Mouse (Mus musculus): ENCODE measurements around the gene Lingo1. TPM values are rescaled to one million over a fixed set of nuclear protein-coding genes. Genes with fewer than 3 reads are reported as not detected.

Lingo1 gene
- total RNA-seq (2021) = under 1 TPM; 0.47 to 0.82 TPM
- long read RNA-seq, experiment 1 = 0 reads
- long read RNA-seq, experiment 2, partial matches to known transcripts = 0 of 1 reads
- long read RNA-seq, experiment 2, other reads (novel, unspliced or antisense) = 0 of 1 reads

GRCm38 (mm10) chr9:56795721-56796655, at the start of gene Lingo1:
Gene Lingo1, minus strand, starts transcription at chr9:56796468.
- no peak for DNase-seq
- intact Hi-C loops (cut with DNase I; ENCODE audit: low total_unique reads) = loop anchor here (1.0 kb wide), 1 partner anchor 160 kb away; no protein-coding TSS in a partner anchor

- intact Hi-C loops (cut with DNase I; ENCODE audit: low total_unique reads) = loop anchor here (2.0 kb wide), 1 partner anchor 44 kb away; no protein-coding TSS in a partner anchor
- no peak for DNase-seq
Observed at GRCm38 (mm10) chr9:56844644-56845043, 48.4 kb upstream of the Lingo1 start.

- intact Hi-C loops (cut with DNase I; ENCODE audit: low total_unique reads) = loop anchor here (2.0 kb wide), 1 partner anchor 45 kb away; no protein-coding TSS in a partner anchor
- peak; percentile 82 for DNase-seq
Observed at GRCm38 (mm10) chr9:56843679-56844188, 47.5 kb upstream of the Lingo1 start.

GRCm38 (mm10) chr9:56842303-56842719, 46.0 kb upstream of the Lingo1 start:
- no peak for DNase-seq
- intact Hi-C loops (cut with DNase I; ENCODE audit: low total_unique reads) = no loop called here

GRCm38 (mm10) chr9:56841864-56842263, 45.6 kb upstream of the Lingo1 start:
- intact Hi-C loops (cut with DNase I; ENCODE audit: low total_unique reads) = no loop called here
- no peak for DNase-seq

- DNase-seq = no peak
- intact Hi-C loops (cut with DNase I; ENCODE audit: low total_unique reads) = no loop called here
Observed at GRCm38 (mm10) chr9:56840721-56841120, 44.5 kb upstream of the Lingo1 start.

- no peak for DNase-seq
- intact Hi-C loops (cut with DNase I; ENCODE audit: low total_unique reads) = no loop called here
Observed at GRCm38 (mm10) chr9:56835152-56835551, 38.9 kb upstream of the Lingo1 start.

GRCm38 (mm10) chr9:56832900-56833299, 36.6 kb upstream of the Lingo1 start:
- DNase-seq = peak; percentile 40
- intact Hi-C loops (cut with DNase I; ENCODE audit: low total_unique reads) = no loop called here

- DNase-seq = no peak
- intact Hi-C loops (cut with DNase I; ENCODE audit: low total_unique reads) = no loop called here
Observed at GRCm38 (mm10) chr9:56831904-56832303, 35.6 kb upstream of the Lingo1 start.

GRCm38 (mm10) chr9:56830162-56830561, 33.9 kb upstream of the Lingo1 start:
- DNase-seq = peak; percentile 79
- intact Hi-C loops (cut with DNase I; ENCODE audit: low total_unique reads) = no loop called here

- intact Hi-C loops (cut with DNase I; ENCODE audit: low total_unique reads) = no loop called here
- DNase-seq = no peak
Observed at GRCm38 (mm10) chr9:56828841-56829240, 32.6 kb upstream of the Lingo1 start.

- intact Hi-C loops (cut with DNase I; ENCODE audit: low total_unique reads) = no loop called here
- no peak for DNase-seq
Observed at GRCm38 (mm10) chr9:56828146-56828545, 31.9 kb upstream of the Lingo1 start.

- intact Hi-C loops (cut with DNase I; ENCODE audit: low total_unique reads) = no loop called here
- no peak for DNase-seq
Observed at GRCm38 (mm10) chr9:56825476-56826213, 29.4 kb upstream of the Lingo1 start.

- no peak for DNase-seq
- intact Hi-C loops (cut with DNase I; ENCODE audit: low total_unique reads) = no loop called here
Observed at GRCm38 (mm10) chr9:56824900-56825299, 28.6 kb upstream of the Lingo1 start.

- intact Hi-C loops (cut with DNase I; ENCODE audit: low total_unique reads) = no loop called here
- DNase-seq = no peak
Observed at GRCm38 (mm10) chr9:56810916-56811315, 14.6 kb upstream of the Lingo1 start.

GRCm38 (mm10) chr9:56807990-56808389, 11.7 kb upstream of the Lingo1 start:
- intact Hi-C loops (cut with DNase I; ENCODE audit: low total_unique reads) = no loop called here
- DNase-seq = no peak

- no peak for DNase-seq
- intact Hi-C loops (cut with DNase I; ENCODE audit: low total_unique reads) = no loop called here
Observed at GRCm38 (mm10) chr9:56803146-56803545, 6.9 kb upstream of the Lingo1 start.

- DNase-seq = peak; percentile 55
- intact Hi-C loops (cut with DNase I; ENCODE audit: low total_unique reads) = loop anchor here (2.0 kb wide), 1 partner anchor 71 kb away; no protein-coding TSS in a partner anchor
Observed at GRCm38 (mm10) chr9:56797876-56798275, 1.6 kb upstream of the Lingo1 start.

GRCm38 (mm10) chr9:56796656-56797131, 426 bp upstream of the Lingo1 start:
- intact Hi-C loops (cut with DNase I; ENCODE audit: low total_unique reads) = loop anchor here (1.0 kb wide), 1 partner anchor 160 kb away; no protein-coding TSS in a partner anchor
- no peak for DNase-seq
